Mouse (Mus musculus): ENCODE data around the gene Gm38431.
A peak's percentile ranks its signal among the peaks of the same experiment; 100 is the strongest.

Gm38431 gene

GRCm38 (mm10) chr9:21025258-21025810 is 66.5 kb downstream of the Gm38431 start:
- TF ChIP-seq CTCF (conservative IDR thresholded peaks at IDR 0.05; ENCODE audit: low read length) = no peak
- no peak for TF ChIP-seq POU5F1 (IDR thresholded peaks at IDR 0.05; ENCODE audit: borderline replicate concordance, low read length)
- TF ChIP-seq NANOG (IDR thresholded peaks at IDR 0.05; ENCODE audit: borderline replicate concordance, low read length) = no peak
- Histone ChIP-seq H3K36me3 (ENCODE audit: insufficient read depth, low read length) (peaks cover 85% of the 10 kb centered on the region), H3K4me1 (replicated peaks; ENCODE audit: low read depth, low read length) (peaks cover 97% of the 10 kb centered on the region), H3K9me3 (ENCODE audit: low read length) (no peaks in the 10 kb centered on the region), H3K27me3 (ENCODE audit: insufficient read depth, low read length) (no peaks in the 10 kb centered on the region), H3K4me3 (replicated peaks; ENCODE audit: low read length) (peak overlapping the region; percentile 37; the same call in 1 of the 2 replicates)

- H3K9me3 ChIP-seq (ENCODE audit: low read length) = no peaks in the 10 kb centered on the region
- H3K27me3 ChIP-seq (ENCODE audit: insufficient read depth, low read length) = no peaks in the 10 kb centered on the region
- H3K36me3 ChIP-seq (ENCODE audit: insufficient read depth, low read length) = peaks cover 96% of the 10 kb centered on the region
- H3K4me3 ChIP-seq (replicated peaks; ENCODE audit: low read length) = 0 out of 2 replicates have a peak overlapping the region, but pooled peaks have one; percentile 7
- no peak for TF ChIP-seq CTCF (conservative IDR thresholded peaks at IDR 0.05; ENCODE audit: low read length)
- TF ChIP-seq POU5F1 (IDR thresholded peaks at IDR 0.05; ENCODE audit: borderline replicate concordance, low read length) = no peak
- no peak for TF ChIP-seq NANOG (IDR thresholded peaks at IDR 0.05; ENCODE audit: borderline replicate concordance, low read length)
- H3K4me1 ChIP-seq (replicated peaks; ENCODE audit: low read depth, low read length) = peaks cover 96% of the 10 kb centered on the region
Measured at GRCm38 (mm10) chr9:21022726-21023125, 69.1 kb downstream of the Gm38431 start.

DNA sequence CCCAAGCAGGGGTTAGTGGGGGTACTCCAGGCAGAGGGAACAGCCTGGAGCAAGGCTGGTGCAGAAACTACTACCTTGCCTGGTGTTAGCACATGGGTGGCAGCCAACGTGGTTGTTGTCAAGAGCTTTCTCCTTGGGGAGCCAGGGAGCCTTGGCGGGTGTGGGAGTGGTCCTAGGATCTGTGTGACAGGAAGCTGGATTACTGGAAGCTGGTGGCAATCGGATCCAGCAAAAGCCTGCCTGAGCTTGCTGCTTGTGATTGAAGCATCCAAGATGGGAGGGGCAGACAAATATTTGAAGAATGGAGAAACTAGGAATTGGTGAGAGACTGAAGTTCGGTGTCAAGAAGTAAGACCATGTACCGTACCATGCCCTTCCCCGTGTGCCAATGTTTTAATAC is 69.5 kb downstream of the Gm38431 start:
- H3K27me3 ChIP-seq (ENCODE audit: insufficient read depth, low read length) = no peaks in the 10 kb centered on the region
- TF ChIP-seq NANOG (IDR thresholded peaks at IDR 0.05; ENCODE audit: borderline replicate concordance, low read length) = no peak
- no peak for TF ChIP-seq POU5F1 (IDR thresholded peaks at IDR 0.05; ENCODE audit: borderline replicate concordance, low read length)
- TF ChIP-seq CTCF (conservative IDR thresholded peaks at IDR 0.05; ENCODE audit: low read length) = no peak
- 0 out of 2 replicates have a peak overlapping the region, but pooled peaks have one; percentile 7 for H3K4me3 ChIP-seq (replicated peaks; ENCODE audit: low read length)
- peaks cover 96% of the 10 kb centered on the region for H3K4me1 ChIP-seq (replicated peaks; ENCODE audit: low read depth, low read length)
- no peaks in the 10 kb centered on the region for H3K9me3 ChIP-seq (ENCODE audit: low read length)
- H3K36me3 ChIP-seq (ENCODE audit: insufficient read depth, low read length) = peaks cover 96% of the 10 kb centered on the region

DNA sequence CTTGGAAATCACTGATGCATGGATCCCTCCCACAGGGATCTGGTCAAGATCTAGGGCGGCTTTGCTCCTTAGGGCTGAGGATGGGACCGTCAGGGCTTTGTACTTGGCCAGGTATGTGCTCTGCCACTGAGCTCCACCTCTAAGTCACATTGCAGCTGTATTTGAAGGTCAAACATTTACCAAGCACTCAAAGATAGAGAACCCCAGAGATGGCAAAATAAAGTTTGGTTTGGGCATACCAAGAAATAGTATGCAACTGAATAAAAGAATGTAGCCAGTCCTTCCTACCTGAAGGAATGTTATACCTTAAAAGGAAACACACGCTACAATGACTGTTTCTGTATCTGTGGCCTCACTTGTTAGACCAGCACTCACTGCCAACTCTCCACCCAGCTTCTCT is 70.4 kb downstream of the Gm38431 start:
- Histone ChIP-seq H3K36me3 (ENCODE audit: insufficient read depth, low read length) (peaks cover 92% of the 10 kb centered on the region), H3K27me3 (ENCODE audit: insufficient read depth, low read length) (no peaks in the 10 kb centered on the region), H3K9me3 (ENCODE audit: low read length) (no peaks in the 10 kb centered on the region), H3K4me1 (replicated peaks; ENCODE audit: low read depth, low read length) (peaks cover 92% of the 10 kb centered on the region), H3K4me3 (replicated peaks; ENCODE audit: low read length) (no peak overlapping the region)
- TF ChIP-seq NANOG (IDR thresholded peaks at IDR 0.05; ENCODE audit: borderline replicate concordance, low read length) (no peak), POU5F1 (IDR thresholded peaks at IDR 0.05; ENCODE audit: borderline replicate concordance, low read length) (no peak), CTCF (conservative IDR thresholded peaks at IDR 0.05; ENCODE audit: low read length) (no peak)

DNA sequence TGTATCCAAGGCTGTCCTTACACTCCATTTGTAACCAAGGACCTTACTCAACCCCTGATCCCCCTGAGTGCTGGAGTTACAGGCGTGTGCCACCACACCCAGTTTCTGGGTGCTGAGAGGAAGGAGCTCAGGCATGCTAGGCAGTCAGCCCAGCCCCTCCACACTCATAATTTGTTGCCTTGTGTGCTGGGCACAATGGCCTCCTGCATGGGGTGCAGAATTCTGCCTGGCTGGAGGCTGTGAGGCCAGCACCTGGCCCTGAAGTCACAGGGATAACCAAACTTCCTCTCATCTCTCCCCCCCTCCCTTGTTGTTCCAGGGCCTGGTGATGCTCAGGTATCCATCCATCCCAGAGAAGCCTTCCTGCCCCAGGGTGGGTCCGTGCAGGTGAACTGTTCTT is 73.2 kb downstream of the Gm38431 start:
- H3K27me3 ChIP-seq (ENCODE audit: insufficient read depth, low read length) = no peaks in the 10 kb centered on the region

More for the DNA sequence above, 73.2 kb downstream of the Gm38431 start:
- peak overlapping the region; percentile 45 for H3K4me3 ChIP-seq (replicated peaks; ENCODE audit: low read length)
- no peaks in the 10 kb centered on the region for H3K9me3 ChIP-seq (ENCODE audit: low read length)
- TF ChIP-seq NANOG (IDR thresholded peaks at IDR 0.05; ENCODE audit: borderline replicate concordance, low read length) (no peak), POU5F1 (IDR thresholded peaks at IDR 0.05; ENCODE audit: borderline replicate concordance, low read length) (no peak), CTCF (conservative IDR thresholded peaks at IDR 0.05; ENCODE audit: low read length) (no peak)
- peaks cover 64% of the 10 kb centered on the region for H3K36me3 ChIP-seq (ENCODE audit: insufficient read depth, low read length)
- H3K4me1 ChIP-seq (replicated peaks; ENCODE audit: low read depth, low read length) = peaks cover 84% of the 10 kb centered on the region

Measured in E14TG2a.4 (cell line).